Mouse (Mus musculus) stomach, embryonic 15.5 days (tissue): ENCODE results near the gene Akt1s1. TPM values are rescaled to one million over a fixed set of nuclear protein-coding genes. Genes with fewer than 3 reads are reported as not detected.

Source experiments
- ATAC-seq: fragments of 200-750 bp; cut with Nextera tagmentation; 2 replicates; pipeline ENCODE4 v1.8.0; 2017; ENCODE audit warnings: low read depth, moderate number of reproducible peaks, moderate TSS enrichment; ENCODE audit not compliant: insufficient read depth, low FRiP score
- H3K27ac ChIP-seq: fragments of 300-500 bp; sonication (generic); 2 replicates; pipeline ENCODE4 v1.5.1; 2015; ENCODE audit warnings: mild to moderate bottlenecking, inconsistent platforms
- H3K27me3 ChIP-seq: fragments of 300-500 bp; sonication (generic); replicated peaks from 2 replicates; pipeline ENCODE4 v1.6.1; 2015; ENCODE audit warnings: inconsistent platforms
- H3K36me3 ChIP-seq: fragments of 300-500 bp; sonication (generic); 2 replicates; pipeline ENCODE4 v1.6.1; 2015; ENCODE audit warnings: inconsistent platforms
- H3K4me1 ChIP-seq: fragments of 300-500 bp; sonication (generic); 2 replicates; pipeline ENCODE4 v1.6.1; 2015; ENCODE audit warnings: inconsistent platforms
- H3K4me2 ChIP-seq: fragments of 300-500 bp; sonication (generic); 2 replicates; pipeline ENCODE4 v1.6.1; 2015; ENCODE audit warnings: mild to moderate bottlenecking, inconsistent platforms
- H3K4me3 ChIP-seq: fragments of 300-500 bp; sonication (generic); replicated peaks from 2 replicates; pipeline ENCODE4 v1.5.1; 2015; ENCODE audit warnings: inconsistent platforms
- H3K9ac ChIP-seq: fragments of 300-500 bp; sonication (generic); 2 replicates; pipeline ENCODE4 v1.6.1; 2015; ENCODE audit warnings: inconsistent platforms
- H3K9me3 ChIP-seq: fragments of 300-500 bp; sonication (generic); 2 replicates; pipeline ENCODE4 v1.6.1; 2016; ENCODE audit warnings: inconsistent platforms
- WGBS: fragments of 180-500 bp; shearing (Covaris S2); methylation state at CpG from one replicate; pipeline ENCODE4 v1.1.7; 2015; 5-methylcytosine and 5-hydroxymethylcytosine counted together
- polyA plus RNA-seq: library from polyadenylated mRNA; unstranded; fragments of >200 nt; fragmentation: Nextera tagmentation; extraction: Ambion mirVana; gene quantifications from 2 replicates; pipeline ENCODE4 v1.2.1, GENCODE M21; 2015

The Akt1s1 gene
- 110 and 112 TPM in 2 replicates for polyA plus RNA-seq

GRCm38 (mm10) chr7:44848561-44849415 is at the start of gene Akt1s1, which contains the start of gene Tbc1d17:
Akt1s1 (plus strand) TSS chr7:44848991.
Tbc1d17 (minus strand) TSS chr7:44849079.
- peak within 1 kb of the TSS; percentile 99 for H3K27ac ChIP-seq
- H3K36me3 ChIP-seq, result peaks cover 35% of the 10 kb centered on the region
- peak within 1 kb of the TSS; percentile 68 for H3K4me2 ChIP-seq
- peak; percentile 82 for ATAC-seq
- H3K9me3 ChIP-seq, result no peaks in the 10 kb centered on the region
- H3K27me3 ChIP-seq, result no peaks in the 10 kb centered on the region
- peak within 1 kb of the TSS; percentile 64 for H3K9ac ChIP-seq
- under 1% methylated on average over 54 of the region's 54 CpGs for WGBS
- peak within 1 kb of the TSS; percentile 69 for H3K4me3 ChIP-seq
- H3K4me1 ChIP-seq, result peaks cover 39% of the 10 kb centered on the region

- ATAC-seq, result no peak
- Histone ChIP-seq H3K36me3 (0 out of 2 replicates have a peak, but pooled peaks cover 4% of the 10 kb centered on the region), H3K27ac (no peak overlapping the region), H3K9me3 (no peaks in the 10 kb centered on the region), H3K27me3 (no peaks in the 10 kb centered on the region), H3K4me2 (no peak overlapping the region), H3K9ac (no peak overlapping the region), H3K4me1 (no peaks in the 10 kb centered on the region; the same call in 1 of the 2 replicates), H3K4me3 (no peak overlapping the region)
- WGBS, result 86% methylated on average over 2 of the region's 2 CpGs
Observed at GRCm38 (mm10) chr7:44808927-44809326, 39.9 kb upstream of the Akt1s1 start.

- Histone ChIP-seq H3K4me2 (no peak overlapping the region), H3K27me3 (no peaks in the 10 kb centered on the region), H3K36me3 (0 out of 2 replicates have a peak, but pooled peaks cover 4% of the 10 kb centered on the region), H3K9me3 (no peaks in the 10 kb centered on the region), H3K4me1 (no peaks in the 10 kb centered on the region; the same call in 1 of the 2 replicates), H3K9ac (no peak overlapping the region), H3K4me3 (no peak overlapping the region), H3K27ac (no peak overlapping the region)
- ATAC-seq, result no peak
- WGBS, result 90% methylated on average over 3 of the region's 3 CpGs
Observed at GRCm38 (mm10) chr7:44809466-44809865, 39.3 kb upstream of the Akt1s1 start.

GRCm38 (mm10) chr7:44810365-44810764 is 38.4 kb upstream of the Akt1s1 start:
- no peak overlapping the region for H3K4me2 ChIP-seq
- peaks cover 7% of the 10 kb centered on the region for H3K4me1 ChIP-seq
- H3K36me3 ChIP-seq, result 0 out of 2 replicates have a peak, but pooled peaks cover 4% of the 10 kb centered on the region
- no peak for ATAC-seq
- 83% methylated on average over 4 of the region's 4 CpGs for WGBS
- no peaks in the 10 kb centered on the region for H3K27me3 ChIP-seq
- H3K4me3 ChIP-seq, result no peak overlapping the region
- no peaks in the 10 kb centered on the region for H3K9me3 ChIP-seq
- no peak overlapping the region for H3K9ac ChIP-seq
- no peak overlapping the region for H3K27ac ChIP-seq

GRCm38 (mm10) chr7:44810819-44811557 is 37.8 kb upstream of the Akt1s1 start:
- Histone ChIP-seq H3K4me3 (no peak overlapping the region), H3K36me3 (0 out of 2 replicates have a peak, but pooled peaks cover 4% of the 10 kb centered on the region), H3K4me2 (no peak overlapping the region), H3K27ac (no peak overlapping the region), H3K4me1 (peaks cover 7% of the 10 kb centered on the region), H3K27me3 (no peaks in the 10 kb centered on the region), H3K9ac (no peak overlapping the region), H3K9me3 (no peaks in the 10 kb centered on the region)
- WGBS, result 85% methylated on average over 7 of the region's 7 CpGs
- no peak for ATAC-seq

- WGBS, result 89% methylated on average over 19 of the region's 20 CpGs
- Histone ChIP-seq H3K27me3 (no peaks in the 10 kb centered on the region), H3K4me2 (no peak overlapping the region), H3K4me3 (no peak overlapping the region), H3K27ac (no peak overlapping the region), H3K36me3 (0 out of 2 replicates have a peak, but pooled peaks cover 4% of the 10 kb centered on the region), H3K9me3 (no peaks in the 10 kb centered on the region), H3K4me1 (peaks cover 11% of the 10 kb centered on the region), H3K9ac (no peak overlapping the region)
- ATAC-seq, result no peak
Observed at GRCm38 (mm10) chr7:44812651-44813325, 36.0 kb upstream of the Akt1s1 start.

GRCm38 (mm10) chr7:44813985-44814384 is 34.8 kb upstream of the Akt1s1 start:
- Histone ChIP-seq H3K4me1 (peaks cover 22% of the 10 kb centered on the region), H3K4me3 (no peak overlapping the region), H3K27me3 (no peaks in the 10 kb centered on the region), H3K36me3 (0 out of 2 replicates have a peak, but pooled peaks cover 4% of the 10 kb centered on the region), H3K9ac (no peak overlapping the region), H3K27ac (no peak overlapping the region), H3K4me2 (no peak overlapping the region), H3K9me3 (no peaks in the 10 kb centered on the region)
- WGBS, result 92% methylated on average over 3 of the region's 3 CpGs
- ATAC-seq, result no peak

- ATAC-seq, result no peak
- Histone ChIP-seq H3K27ac (no peak overlapping the region), H3K27me3 (no peaks in the 10 kb centered on the region), H3K4me3 (no peak overlapping the region), H3K9me3 (no peaks in the 10 kb centered on the region), H3K4me2 (no peak overlapping the region), H3K4me1 (peaks cover 26% of the 10 kb centered on the region), H3K9ac (no peak overlapping the region), H3K36me3 (peaks cover 4% of the 10 kb centered on the region; the same call in 1 of the 2 replicates)
- WGBS, result 89% methylated on average over 4 of the region's 4 CpGs
Observed at GRCm38 (mm10) chr7:44814423-44814822, 34.4 kb upstream of the Akt1s1 start.

- Histone ChIP-seq H3K36me3 (peaks cover 4% of the 10 kb centered on the region; the same call in 1 of the 2 replicates), H3K4me2 (peak overlapping the region; percentile 82), H3K9ac (no peak overlapping the region), H3K4me1 (peaks cover 31% of the 10 kb centered on the region), H3K27me3 (no peaks in the 10 kb centered on the region), H3K9me3 (no peaks in the 10 kb centered on the region), H3K27ac (peak overlapping the region; percentile 98), H3K4me3 (peak overlapping the region; percentile 88)
- 32% methylated on average over 14 of the region's 14 CpGs for WGBS
- ATAC-seq, result no peak
Observed at GRCm38 (mm10) chr7:44814952-44815553, 33.7 kb upstream of the Akt1s1 start.

- H3K36me3 ChIP-seq, result peaks cover 4% of the 10 kb centered on the region; the same call in 1 of the 2 replicates
- H3K9ac ChIP-seq, result peak within 1 kb of the TSS; percentile 95
- H3K9me3 ChIP-seq, result no peaks in the 10 kb centered on the region
- no peaks in the 10 kb centered on the region for H3K27me3 ChIP-seq
- H3K4me3 ChIP-seq, result peak within 1 kb of the TSS; percentile 88
- H3K4me2 ChIP-seq, result peak within 1 kb of the TSS; percentile 82
- peaks cover 36% of the 10 kb centered on the region for H3K4me1 ChIP-seq
- peak within 1 kb of the TSS; percentile 98 for H3K27ac ChIP-seq
- WGBS, result under 1% methylated on average over 61 of the region's 62 CpGs
- peak; percentile 94 for ATAC-seq
Observed at GRCm38 (mm10) chr7:44815721-44816469, 32.9 kb upstream of the Akt1s1 start, which contains the start of the genes Nup62 and Il4i1. Nup62 (plus strand) TSS chr7:44816088. Il4i1 (plus strand) TSS chr7:44816387.
